10 mouse cellular contexts compared by ENCODE assay signal in genomic region chr2:141844408-141845175, GRCm38 (mm10).
DNase-seq lines count a peak whose midpoint lies in the region; ATAC-seq lines count a peak whose summit lies in the region.
"Had no signal": no experiment of that assay in that cellular context is flagged by ENCODE, and none has a peak within 500 bp of the region (broad histone marks: within the 10 kb centered on the region; RNA-seq: fewer than 3 reads in every experiment).

No protein-coding gene starts in this region.

- ATAC-seq in megakaryocyte progenitor cell, adult 5-6 weeks (replicated peaks; ENCODE audit: poor library complexity) = no peak

- peak; percentile 69 to 74 for DNase-seq in cerebellum, adult 18-20 months
- DNase-seq in cerebellum, postnatal 25 days = peak; percentile 67 to 77
- DNase-seq in layer of hippocampus, adult 9-11 months = peak; percentile 84
- peak; percentile 54 to 77 for DNase-seq in right cerebral cortex, postnatal 10 days (ENCODE audit: low spot score in 2 of 2)
- no peak for DNase-seq in T-cell, adult 2 months (ENCODE audit: low spot score)
- no peak for DNase-seq in heart, postnatal 4 days
- DNase-seq: heart, postnatal 36 days; kidney, adult 11 months; lung, postnatal 10 days had no signal

Comparison
In these comparisons a context has a peak if more than half of its experiments do, and no peak if none do; other contexts are left out.
1. DNase-seq: peak in cerebellum, adult 18-20 months (2 of 2), cerebellum, postnatal 25 days (2 of 2), layer of hippocampus, adult 9-11 months (single experiment) and right cerebral cortex, postnatal 10 days (2 of 2); none in T-cell, adult 2 months (single experiment) and heart, postnatal 4 days (single experiment).